Mouse (Mus musculus) stomach, embryonic 14.5 days (tissue): ENCODE measurements around the gene Usp37. TPM values are rescaled to one million over a fixed set of nuclear protein-coding genes. Genes with fewer than 3 reads are reported as not detected.

Source experiments
- ATAC-seq: fragments of 200-750 bp; cut with Nextera tagmentation; 2 replicates; pipeline ENCODE4 v1.8.0; 2017; ENCODE audit warnings: low read depth, moderate TSS enrichment; ENCODE audit not compliant: insufficient number of reproducible peaks, insufficient read depth, low FRiP score
- H3K27ac ChIP-seq: fragments of 300-500 bp; sonication (generic); 2 replicates; pipeline ENCODE4 v1.5.1; 2014; ENCODE audit warnings: mild to moderate bottlenecking, low read length, moderate library complexity, mixed read lengths
- H3K27me3 ChIP-seq: fragments of 300-500 bp; sonication (generic); 2 replicates; pipeline ENCODE4 v1.6.1; 2014; ENCODE audit warnings: low read length, control low read depth, mixed read lengths; ENCODE audit not compliant: control insufficient read depth, insufficient read depth
- H3K36me3 ChIP-seq: fragments of 300-500 bp; sonication (generic); 2 replicates; pipeline ENCODE4 v1.6.1; 2014; ENCODE audit warnings: mild to moderate bottlenecking, control low read depth, low read length, moderate library complexity, mixed read lengths; ENCODE audit not compliant: control insufficient read depth, insufficient read depth
- H3K4me1 ChIP-seq: fragments of 300-500 bp; sonication (generic); 2 replicates; pipeline ENCODE4 v1.6.1; 2014; ENCODE audit warnings: low read length, control low read depth, mixed read lengths; ENCODE audit not compliant: control insufficient read depth, insufficient read depth
- H3K4me2 ChIP-seq: fragments of 300-500 bp; sonication (generic); replicated peaks from 2 replicates; pipeline ENCODE4 v1.6.1; 2014; ENCODE audit warnings: low read depth, low read length, control low read depth
- H3K4me3 ChIP-seq: fragments of 300-500 bp; sonication (generic); 2 replicates; pipeline ENCODE4 v1.5.1; 2014; ENCODE audit warnings: low read depth, low read length, control low read depth
- H3K9ac ChIP-seq: fragments of 300-500 bp; sonication (generic); replicated peaks from 2 replicates; pipeline ENCODE4 v1.6.1; 2014; ENCODE audit warnings: low read depth, mild to moderate bottlenecking, control low read depth, low read length, moderate library complexity, mixed read lengths
- H3K9me3 ChIP-seq: fragments of 300-500 bp; sonication (generic); 2 replicates; pipeline ENCODE4 v1.6.1; 2016; ENCODE audit warnings: low read depth, low read length, control low read depth; ENCODE audit not compliant: control insufficient read depth
- WGBS: fragments of 180-500 bp; shearing (Covaris S2); extraction: QIAGEN DNeasy Blood & Tissue Kit; methylation state at CpG from one replicate; pipeline ENCODE4 v1.1.7; 2014; 5-methylcytosine and 5-hydroxymethylcytosine counted together
- polyA plus RNA-seq: library from polyadenylated mRNA; unstranded; fragments of >200 nt; fragmentation: Nextera tagmentation; extraction: Ambion mirVana; gene quantifications from 2 replicates; pipeline ENCODE4 v1.2.1, GENCODE M21; 2014

The Usp37 gene
- polyA plus RNA-seq = 40.5 and 43.0 TPM in 2 replicates

DNA sequence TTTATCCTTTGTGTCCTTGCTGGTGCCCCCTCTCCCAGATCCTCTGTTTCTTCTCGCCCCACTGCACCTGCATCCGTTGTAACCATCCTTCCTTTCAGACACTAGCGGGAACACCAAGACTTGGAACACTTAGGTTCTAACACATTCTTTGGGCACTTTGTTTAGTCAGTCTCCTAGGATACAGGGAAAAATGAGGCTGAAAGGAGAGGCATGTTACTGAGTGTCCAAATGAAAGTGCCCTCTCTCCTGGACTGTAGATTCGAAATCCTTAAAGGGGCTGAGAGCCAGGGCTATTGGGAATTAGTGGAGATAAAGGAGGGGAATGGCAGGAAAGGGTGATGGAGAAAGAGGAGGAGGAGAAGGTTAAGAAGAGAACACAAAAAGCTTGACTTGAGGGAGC is at the start of gene Usp37:
Usp37 (minus strand) TSS at position 101 of the 400 bp plus-strand sequence.
- 79% methylated on average over 4 of the region's 4 CpGs for WGBS
- Histone ChIP-seq H3K9me3 (no peaks in the 10 kb centered on the region), H3K4me2 (no peak within 1 kb of the TSS), H3K36me3 (no peaks in the 10 kb centered on the region), H3K4me1 (no peaks in the 10 kb centered on the region), H3K9ac (no peak within 1 kb of the TSS), H3K27ac (no peak within 1 kb of the TSS), H3K27me3 (no peaks in the 10 kb centered on the region), H3K4me3 (no peak within 1 kb of the TSS)
- ATAC-seq = no peak

DNA sequence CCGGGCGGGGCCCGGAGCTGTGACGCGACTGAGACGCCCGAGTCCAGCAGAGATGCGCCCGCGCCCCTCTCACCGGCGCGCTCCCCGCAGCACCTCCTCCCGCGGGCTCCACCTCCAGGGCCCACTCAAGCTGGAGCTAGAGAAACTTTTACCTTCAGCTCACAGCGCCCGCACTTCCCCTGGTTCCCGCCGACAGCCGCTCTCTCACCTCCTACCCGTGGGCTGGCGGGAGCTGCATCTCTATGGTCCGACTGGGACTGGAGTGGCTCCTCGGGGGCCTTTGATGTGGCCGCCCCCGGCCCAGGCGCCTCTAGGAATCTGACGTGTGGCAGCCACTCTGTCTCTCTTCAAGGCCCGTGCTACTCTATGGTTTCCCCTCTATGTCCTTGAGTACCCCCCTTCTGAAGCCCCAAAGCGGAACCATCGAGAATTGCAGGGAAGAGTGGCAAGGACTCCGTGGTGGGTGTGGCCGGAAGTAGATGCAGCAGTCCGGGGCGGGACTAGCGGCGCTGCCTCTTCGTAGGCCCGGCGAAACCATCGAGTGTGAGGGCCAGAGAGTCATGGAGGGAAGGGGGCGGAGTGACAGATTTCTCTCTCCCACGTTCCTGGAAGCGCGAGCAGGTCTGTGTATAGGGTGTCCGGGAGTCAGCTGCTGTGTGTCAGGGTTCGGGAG is 43.8 kb upstream of the Usp37 start, which contains the start of the genes Zfp142 and Bcs1l:
Zfp142 (minus strand) TSS at position 474 of the 673 bp plus-strand sequence.
Bcs1l (plus strand) TSS at position 517 of the 673 bp plus-strand sequence.
- Histone ChIP-seq H3K9me3 (no peaks in the 10 kb centered on the region), H3K27ac (peak within 1 kb of the TSS; percentile 80), H3K36me3 (peaks cover 25% of the 10 kb centered on the region; the same call in 1 of the 2 replicates), H3K4me1 (peaks cover 8% of the 10 kb centered on the region), H3K27me3 (no peaks in the 10 kb centered on the region), H3K4me2 (peak within 1 kb of the TSS; percentile 80), H3K4me3 (peak within 1 kb of the TSS; percentile 79), H3K9ac (peak within 1 kb of the TSS; percentile 69)
- peak; percentile 99 for ATAC-seq
- under 1% methylated on average over 48 of the region's 48 CpGs for WGBS

DNA sequence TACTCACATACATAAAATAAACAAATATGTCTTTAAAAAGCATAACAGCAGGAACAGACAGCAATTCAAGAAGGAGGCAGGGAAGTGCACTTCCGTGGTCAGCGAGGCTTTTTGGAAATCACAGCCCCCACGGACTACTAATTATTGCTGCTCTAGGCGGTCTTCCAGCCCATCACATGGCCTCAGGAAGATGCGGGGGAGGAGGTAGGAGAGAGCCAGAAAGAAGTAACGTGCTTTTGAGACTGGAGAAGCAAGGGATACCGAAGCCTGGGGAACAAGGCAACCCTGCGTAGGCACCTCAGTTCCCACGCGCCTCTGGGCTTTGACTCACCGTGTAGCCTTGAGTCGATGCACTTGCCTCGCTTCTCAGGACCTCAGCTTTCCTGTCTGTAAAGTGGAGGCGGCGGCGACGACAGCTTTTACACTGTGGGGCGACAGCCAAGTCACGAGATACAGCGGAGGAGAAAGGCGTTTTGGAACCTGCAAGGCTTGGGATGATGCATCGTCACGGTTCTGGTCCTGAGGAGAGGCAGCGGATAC is 43.2 kb upstream of the Usp37 start:
- under 1% methylated on average over 24 of the region's 24 CpGs for WGBS
- Histone ChIP-seq H3K27me3 (no peaks in the 10 kb centered on the region), H3K4me3 (peak overlapping the region; percentile 79), H3K36me3 (peaks cover 25% of the 10 kb centered on the region; the same call in 1 of the 2 replicates), H3K4me1 (peaks cover 8% of the 10 kb centered on the region), H3K4me2 (peak overlapping the region; percentile 80), H3K27ac (peak overlapping the region; percentile 80), H3K9me3 (no peaks in the 10 kb centered on the region), H3K9ac (peak overlapping the region; percentile 60)
- no peak for ATAC-seq

DNA sequence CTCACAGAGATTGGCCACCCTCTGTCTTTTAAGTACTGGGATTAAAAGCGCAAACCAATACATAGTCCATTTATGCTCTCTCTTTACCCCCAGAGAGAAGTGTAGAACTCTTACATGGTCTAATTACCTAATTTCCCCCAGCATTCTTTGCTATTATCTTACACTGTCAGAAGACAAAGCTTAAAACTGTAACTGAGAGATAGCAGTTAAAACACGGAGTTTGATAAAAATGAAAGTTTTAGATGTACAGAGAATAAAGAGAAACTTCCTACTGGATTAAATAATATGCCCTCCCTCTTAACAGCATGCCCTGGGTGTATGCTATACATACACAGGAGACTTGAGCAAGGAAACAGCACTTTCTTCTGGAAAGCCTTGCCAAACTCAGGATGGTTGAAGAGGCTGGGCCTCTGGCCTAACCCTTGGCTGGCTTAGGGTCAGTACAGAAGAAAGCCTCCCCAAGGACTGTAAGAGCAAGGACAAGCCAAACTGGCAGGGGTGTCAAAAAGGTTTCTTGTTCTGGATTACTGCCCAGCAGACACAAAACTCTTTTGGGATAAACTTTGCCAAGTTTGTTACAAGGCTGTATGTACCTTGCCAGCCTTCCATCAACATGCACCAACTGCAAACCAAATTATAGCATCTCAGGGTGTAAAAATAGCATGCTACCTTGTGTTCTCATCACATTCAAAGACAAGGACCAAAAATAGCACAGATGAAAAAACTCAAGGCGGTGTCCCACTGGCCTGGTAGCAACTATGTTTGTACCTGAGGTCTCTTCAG is 40.7 kb upstream of the Usp37 start:
- Histone ChIP-seq H3K27ac (no peak overlapping the region), H3K4me2 (no peak overlapping the region), H3K27me3 (no peaks in the 10 kb centered on the region), H3K9ac (no peak overlapping the region), H3K9me3 (no peaks in the 10 kb centered on the region), H3K4me1 (peaks cover 8% of the 10 kb centered on the region), H3K36me3 (peaks cover 16% of the 10 kb centered on the region; the same call in 1 of the 2 replicates), H3K4me3 (no peak overlapping the region)
- no peak for ATAC-seq
- 92% methylated on average over 3 of the region's 3 CpGs for WGBS

DNA sequence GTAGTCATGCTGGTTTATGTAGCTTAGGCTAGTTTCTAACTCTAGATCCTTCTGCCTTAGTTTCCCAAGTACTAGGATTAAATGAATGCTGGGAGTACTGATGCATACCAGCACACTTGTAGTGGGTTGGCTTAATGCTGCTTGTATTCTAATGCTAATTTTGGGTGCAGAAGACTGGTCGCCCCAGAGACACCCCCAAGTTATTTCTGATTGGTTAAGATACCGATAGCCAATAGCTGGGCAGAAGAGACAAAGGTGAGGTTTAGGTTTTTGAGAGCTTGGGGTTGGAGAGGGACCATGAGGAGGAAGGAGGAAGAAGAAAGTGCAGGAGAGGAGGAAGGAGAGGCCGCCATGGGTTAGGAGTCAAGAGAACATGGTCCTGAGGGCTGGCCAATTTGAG is 38.5 kb upstream of the Usp37 start:
- Histone ChIP-seq H3K9me3 (no peaks in the 10 kb centered on the region), H3K4me1 (0 out of 2 replicates have a peak, but pooled peaks cover 3% of the 10 kb centered on the region), H3K4me2 (no peak overlapping the region), H3K27me3 (no peaks in the 10 kb centered on the region), H3K9ac (no peak overlapping the region), H3K4me3 (no peak overlapping the region), H3K27ac (no peak overlapping the region), H3K36me3 (peaks cover 22% of the 10 kb centered on the region)
- ATAC-seq = no peak
- WGBS = 80% methylated on average over 3 of the region's 3 CpGs

DNA sequence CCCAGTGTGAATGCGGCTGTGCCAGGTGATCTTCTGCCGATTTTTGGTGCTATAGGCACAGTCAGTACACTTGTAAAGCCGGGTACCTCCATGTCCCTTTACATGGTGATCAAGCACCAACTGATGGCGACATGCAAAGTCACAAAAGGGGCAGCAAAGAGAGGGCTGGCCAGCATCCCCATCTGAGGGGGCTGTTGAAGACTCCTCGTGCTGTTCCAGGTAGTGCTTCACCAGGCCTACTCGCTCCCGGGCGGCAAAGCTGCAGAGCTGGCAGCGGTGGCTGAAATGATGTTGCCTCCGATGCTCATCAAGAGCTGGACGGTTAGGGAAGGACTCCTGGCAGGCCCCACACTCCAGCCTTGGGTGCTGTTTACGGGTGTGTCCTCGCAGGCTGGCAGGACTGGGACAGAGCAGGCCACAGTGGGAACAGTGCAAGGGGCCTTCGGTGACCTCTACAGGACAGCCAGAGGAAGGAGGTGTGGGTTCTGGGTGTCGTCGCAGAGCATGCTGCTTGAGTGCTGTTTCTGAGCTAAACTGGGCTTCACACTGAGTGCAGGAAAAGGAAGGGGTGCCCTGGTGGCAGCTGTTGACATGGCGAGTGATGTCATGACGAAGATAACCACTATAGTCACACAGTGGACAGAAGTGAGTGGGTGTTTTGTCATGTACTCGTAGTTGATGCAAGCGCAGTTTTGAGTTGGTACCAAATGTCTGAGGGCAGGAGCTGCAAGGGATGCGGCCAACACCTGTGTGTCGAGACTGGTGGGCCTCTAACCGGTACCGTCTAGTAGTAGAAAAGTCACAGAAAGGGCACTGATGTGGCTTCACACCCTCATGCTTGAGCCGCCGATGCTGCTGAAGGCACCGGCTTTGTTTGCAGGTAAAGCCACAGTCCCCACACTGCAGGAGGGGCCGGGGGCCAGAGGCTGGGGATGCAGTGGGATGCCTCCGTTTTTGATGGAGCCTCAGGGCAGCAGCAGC is 25.9 kb upstream of the Usp37 start:
- H3K27me3 ChIP-seq = no peaks in the 10 kb centered on the region
- no peaks in the 10 kb centered on the region for H3K4me1 ChIP-seq
- whole genome bisulfite sequencing = 93% methylated on average over 29 of the region's 29 CpGs
- no peak overlapping the region for H3K9ac ChIP-seq
- H3K36me3 ChIP-seq = peaks cover 75% of the 10 kb centered on the region
- H3K27ac ChIP-seq = no peak overlapping the region
- no peaks in the 10 kb centered on the region for H3K9me3 ChIP-seq
- no peak overlapping the region for H3K4me3 ChIP-seq
- ATAC-seq = no peak
- no peak overlapping the region for H3K4me2 ChIP-seq

DNA sequence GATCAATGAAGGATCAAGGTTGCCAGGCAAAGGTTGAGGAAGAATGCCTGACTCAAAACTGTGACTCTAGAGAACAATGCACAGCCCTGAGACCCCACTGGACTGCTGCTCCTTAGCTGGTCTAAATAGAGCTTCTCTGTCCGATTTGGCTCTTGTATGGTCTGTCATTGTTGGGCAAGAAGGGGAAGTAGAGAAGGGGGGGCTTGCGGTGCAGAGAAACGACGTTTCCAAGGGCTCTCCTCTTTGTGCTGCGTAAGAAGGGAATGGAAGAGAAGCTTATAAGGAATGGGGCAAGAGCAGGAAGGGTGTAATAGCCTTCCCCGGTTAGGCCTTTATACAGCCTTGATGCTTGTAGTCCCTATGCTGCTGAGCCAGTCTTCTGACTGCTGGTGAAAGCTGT is 21.8 kb upstream of the Usp37 start:
- no peak for ATAC-seq
- no peaks in the 10 kb centered on the region for H3K27me3 ChIP-seq
- no peak overlapping the region for H3K9ac ChIP-seq
- no peak overlapping the region for H3K27ac ChIP-seq
- no peak overlapping the region for H3K4me3 ChIP-seq
- H3K4me2 ChIP-seq = no peak overlapping the region
- H3K36me3 ChIP-seq = peaks cover 53% of the 10 kb centered on the region
- H3K4me1 ChIP-seq = no peaks in the 10 kb centered on the region
- 92% methylated on average over 6 of the region's 6 CpGs for WGBS
- H3K9me3 ChIP-seq = no peaks in the 10 kb centered on the region
